Mouse (Mus musculus) macrophage (primary cell): ENCODE results near the gene G3bp2. TPM values are rescaled to one million over a fixed set of nuclear protein-coding genes. Genes with fewer than 3 reads are reported as not detected.

Source experiments
- H3K27ac ChIP-seq: fragments of 350-480 bp; formaldehyde crosslinking; 2 replicates; pipeline ENCODE4 v1.9.0; 2021
- H3K36me3 ChIP-seq: fragments of 350-480 bp; formaldehyde crosslinking; 2 replicates; pipeline ENCODE4 v1.9.0; 2021; ENCODE audit errors: inconsistent target
- H3K4me3 ChIP-seq: fragments of 350-480 bp; formaldehyde crosslinking; 2 replicates; pipeline ENCODE4 v1.9.0; 2021; ENCODE audit errors: inconsistent target
- H3K79me2 ChIP-seq: fragments of 350-480 bp; formaldehyde crosslinking; 2 replicates; pipeline ENCODE4 v1.9.0; 2021; ENCODE audit errors: inconsistent target
- WGBS: methylation state at CpG from one replicate; pipeline ENCODE4 v1.1.7; 2026; ENCODE audit warnings: inconsistent platforms; ENCODE audit not compliant: missing documents; 5-methylcytosine and 5-hydroxymethylcytosine counted together
- polyA plus RNA-seq: library from polyadenylated mRNA; stranded (reverse); fragments of 250-400 nt; gene quantifications from 3 replicates; pipeline ENCODE4 v1.2.4, GENCODE M21; 2018; ENCODE audit warnings: inconsistent platforms

G3bp2 gene
- polyA plus RNA-seq, 1 experiment from 2014 or later = 76.9 TPM

DNA sequence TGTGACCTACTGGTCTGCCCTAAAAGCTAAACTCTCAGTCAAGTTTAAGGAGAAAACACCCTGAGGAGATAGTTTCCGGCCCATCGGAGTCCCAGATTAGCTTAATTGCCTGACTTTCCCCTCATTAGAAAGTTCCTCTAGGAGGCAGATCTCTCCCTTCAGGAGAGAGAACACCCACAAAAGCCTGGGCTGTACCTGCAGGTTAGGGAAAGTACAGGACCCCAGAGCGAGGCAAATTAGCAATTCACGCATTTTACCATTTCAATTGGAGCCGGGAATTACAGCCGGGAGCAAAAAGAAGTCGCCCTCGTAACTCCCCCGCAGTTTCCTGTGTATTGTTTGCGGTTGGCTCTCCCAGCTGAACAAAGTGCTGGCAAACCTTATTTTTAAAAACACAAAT is 29.1 kb upstream of the G3bp2 start:
- no peak overlapping the region for H3K4me3 ChIP-seq
- H3K36me3 ChIP-seq = no peaks in the 10 kb centered on the region
- no peak overlapping the region for H3K27ac ChIP-seq
- 31% methylated on average over 10 of the region's 10 CpGs for WGBS
- no peaks in the 10 kb centered on the region for H3K79me2 ChIP-seq

DNA sequence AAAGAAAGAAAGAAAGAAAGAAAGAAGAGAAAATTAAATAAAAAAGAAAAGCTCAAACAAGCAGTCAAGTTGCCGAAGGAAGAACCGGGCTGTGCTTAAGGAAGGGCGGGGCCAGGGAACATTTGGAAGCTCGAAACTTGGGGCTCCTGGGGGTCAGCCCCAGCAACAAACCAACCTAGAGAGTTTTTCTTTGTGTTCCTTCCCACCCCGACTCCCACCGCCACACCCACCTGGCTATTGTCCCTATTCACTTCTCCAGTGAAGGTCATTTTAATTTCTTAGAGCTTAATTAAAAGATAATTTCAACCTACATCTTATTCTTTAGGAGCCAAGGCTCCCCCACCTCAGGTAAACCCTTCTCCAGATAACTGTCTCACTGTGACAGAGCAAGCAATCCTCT is 28.7 kb upstream of the G3bp2 start:
- H3K79me2 ChIP-seq = no peaks in the 10 kb centered on the region
- no peak overlapping the region for H3K27ac ChIP-seq
- no peak overlapping the region for H3K4me3 ChIP-seq
- WGBS = 35% methylated on average over 5 of the region's 6 CpGs
- no peaks in the 10 kb centered on the region for H3K36me3 ChIP-seq

GRCm38 (mm10) chr5:92110818-92111355 is 27.4 kb upstream of the G3bp2 start:
- Histone ChIP-seq H3K79me2 (no peaks in the 10 kb centered on the region), H3K27ac (no peak overlapping the region), H3K36me3 (no peaks in the 10 kb centered on the region), H3K4me3 (no peak overlapping the region)
- WGBS = 98% methylated on average over 5 of the region's 5 CpGs

DNA sequence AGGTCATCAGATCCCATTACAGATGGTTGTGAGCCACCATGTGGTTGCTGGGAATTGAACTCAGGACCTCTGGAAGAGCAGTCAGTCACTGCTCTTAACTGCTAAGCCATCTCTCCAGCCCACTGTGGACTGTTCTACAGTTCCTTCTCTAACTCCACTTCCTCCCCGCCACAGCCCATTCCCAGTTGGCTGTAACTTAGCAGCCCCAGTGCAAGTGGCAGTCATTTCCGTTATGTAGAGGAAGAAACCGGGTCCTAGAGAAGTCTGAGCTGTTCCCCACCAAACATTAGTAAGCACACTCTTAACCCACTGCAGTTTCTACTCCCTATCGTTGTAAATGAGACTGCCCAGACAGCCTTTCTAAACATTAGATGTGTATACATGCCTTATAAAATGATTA is 23.8 kb upstream of the G3bp2 start:
- Histone ChIP-seq H3K36me3 (no peaks in the 10 kb centered on the region), H3K27ac (peak overlapping the region; percentile 77), H3K79me2 (no peaks in the 10 kb centered on the region), H3K4me3 (no peak overlapping the region)
- 3% methylated on average over 4 of the region's 4 CpGs for WGBS

- Histone ChIP-seq H3K27ac (peak overlapping the region; percentile 77), H3K36me3 (no peaks in the 10 kb centered on the region), H3K79me2 (no peaks in the 10 kb centered on the region), H3K4me3 (no peak overlapping the region)
- WGBS = 24% methylated on average over 10 of the region's 10 CpGs
These were observed 23.0 kb upstream of the G3bp2 start for GRCm38 (mm10) chr5:92106327-92107125.

DNA sequence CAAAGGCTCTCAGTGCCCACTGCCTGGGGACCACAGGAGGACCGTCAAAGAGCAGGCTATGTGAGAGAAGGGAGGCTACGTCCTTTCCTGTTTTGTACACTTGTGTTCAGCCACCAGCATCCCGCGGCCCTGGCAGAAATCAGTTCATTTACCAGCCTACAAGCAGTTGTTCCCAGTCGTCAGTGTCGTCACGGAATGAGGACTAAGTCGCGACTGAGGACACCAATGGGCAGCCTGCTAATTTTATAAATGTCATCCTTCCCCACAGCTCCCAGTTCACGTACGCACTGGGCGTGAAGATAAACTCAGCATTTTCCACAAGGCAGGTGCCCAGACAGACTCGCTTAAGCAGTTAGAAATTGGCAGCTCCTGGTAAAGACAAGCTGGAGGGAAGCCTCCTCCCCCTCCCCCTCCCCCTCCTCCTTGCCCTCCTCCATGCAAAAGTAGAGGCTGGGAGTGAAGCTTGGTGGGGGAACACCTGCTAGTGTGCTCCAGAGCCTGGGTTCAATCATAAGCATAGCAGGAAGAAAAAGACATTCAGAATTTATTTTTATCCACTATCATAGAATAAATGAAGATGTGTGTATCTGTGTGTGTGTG is 20.4 kb upstream of the G3bp2 start:
- Histone ChIP-seq H3K4me3 (no peak overlapping the region), H3K79me2 (no peaks in the 10 kb centered on the region), H3K27ac (no peak overlapping the region), H3K36me3 (no peaks in the 10 kb centered on the region)
- 85% methylated on average over 11 of the region's 13 CpGs for WGBS

DNA sequence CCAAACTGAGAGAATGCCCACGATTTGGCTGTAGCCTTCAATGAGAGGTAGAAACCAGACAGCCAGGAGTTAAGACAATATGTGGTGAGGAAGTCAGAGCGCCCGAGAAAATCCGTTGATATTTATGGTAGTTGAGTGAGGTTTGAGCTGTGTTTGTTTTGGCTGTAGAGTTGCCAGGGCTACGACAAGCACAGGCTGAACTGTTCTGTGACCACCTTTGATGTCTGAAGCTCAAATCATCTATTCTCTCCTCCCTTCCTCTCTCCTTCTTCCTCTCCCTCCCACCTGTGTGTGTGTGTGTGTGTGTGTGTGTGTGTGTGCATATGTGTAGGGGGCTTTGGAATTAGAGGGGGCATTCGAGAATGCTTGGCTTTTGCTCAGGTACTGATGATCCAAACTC is 19.5 kb upstream of the G3bp2 start:
- Histone ChIP-seq H3K36me3 (no peaks in the 10 kb centered on the region), H3K79me2 (no peaks in the 10 kb centered on the region), H3K4me3 (no peak overlapping the region), H3K27ac (no peak overlapping the region)
- WGBS = 33% methylated on average over 6 of the region's 6 CpGs

DNA sequence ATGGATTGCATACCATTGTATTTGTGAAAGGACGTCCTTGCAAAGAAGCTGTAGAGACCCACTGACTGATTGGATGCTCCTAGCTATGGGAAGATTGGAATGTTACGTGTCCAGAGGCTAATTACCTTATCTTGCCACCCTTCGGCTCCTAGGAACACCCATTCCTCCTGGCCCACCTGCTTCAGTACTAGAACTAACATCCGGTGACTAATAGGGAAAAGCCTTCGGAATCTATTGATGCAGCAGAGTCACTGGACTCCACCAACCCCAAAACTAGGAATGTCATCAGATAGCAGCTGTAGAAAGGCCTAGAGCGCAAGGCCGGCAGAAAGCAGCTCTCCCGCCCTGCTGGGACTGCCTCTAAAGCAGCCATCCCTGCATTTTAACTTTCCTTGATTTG is 18.1 kb upstream of the G3bp2 start:
- H3K27ac ChIP-seq = no peak overlapping the region
- no peak overlapping the region for H3K4me3 ChIP-seq
- WGBS = 98% methylated on average over 8 of the region's 8 CpGs
- no peaks in the 10 kb centered on the region for H3K36me3 ChIP-seq
- no peaks in the 10 kb centered on the region for H3K79me2 ChIP-seq

- 27% methylated on average over 13 of the region's 13 CpGs for WGBS
- Histone ChIP-seq H3K36me3 (no peaks in the 10 kb centered on the region), H3K27ac (peak overlapping the region; percentile 74), H3K79me2 (no peaks in the 10 kb centered on the region), H3K4me3 (peak overlapping the region; percentile 17; the same call in 1 of the 2 replicates)
These were observed 15.0 kb upstream of the G3bp2 start for GRCm38 (mm10) chr5:92098351-92099109.

- peak overlapping the region; percentile 74 for H3K27ac ChIP-seq
- 93% methylated on average over 4 of the region's 4 CpGs for WGBS
- H3K4me3 ChIP-seq = no peak overlapping the region
- H3K36me3 ChIP-seq = no peaks in the 10 kb centered on the region
- H3K79me2 ChIP-seq = no peaks in the 10 kb centered on the region
These were observed 14.3 kb upstream of the G3bp2 start for GRCm38 (mm10) chr5:92097779-92098178.

GRCm38 (mm10) chr5:92096786-92097185 is 13.3 kb upstream of the G3bp2 start:
- no peaks in the 10 kb centered on the region for H3K36me3 ChIP-seq
- no peaks in the 10 kb centered on the region for H3K79me2 ChIP-seq

DNA sequence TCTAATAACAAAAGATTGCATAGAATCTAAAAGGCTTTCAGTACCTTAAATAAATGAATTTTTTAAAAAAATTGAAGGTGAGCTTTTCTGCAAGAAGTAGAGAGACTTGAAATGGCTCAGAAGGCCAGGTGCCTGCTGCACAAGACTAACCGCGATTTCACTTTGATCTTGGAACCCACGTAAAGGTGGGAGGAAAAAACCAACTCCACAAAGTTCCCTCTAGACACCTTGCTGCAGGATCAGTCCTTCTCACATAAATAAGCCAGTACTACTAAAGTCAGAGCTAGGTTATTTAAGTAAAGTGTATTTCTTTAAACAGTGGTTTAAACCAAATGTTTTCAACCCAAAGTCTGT is 10.5 kb upstream of the G3bp2 start:
- H3K4me3 ChIP-seq = peak overlapping the region; percentile 31
- WGBS = 16% methylated on average over 3 of the region's 3 CpGs
- no peaks in the 10 kb centered on the region for H3K79me2 ChIP-seq
- H3K27ac ChIP-seq = peak overlapping the region; percentile 48
- H3K36me3 ChIP-seq = no peaks in the 10 kb centered on the region

More at GRCm38 (mm10) chr5:92096786-92097185, 13.3 kb upstream of the G3bp2 start:
- WGBS = 92% methylated on average over 6 of the region's 6 CpGs
- Histone ChIP-seq H3K4me3 (no peak overlapping the region), H3K27ac (no peak overlapping the region)

DNA sequence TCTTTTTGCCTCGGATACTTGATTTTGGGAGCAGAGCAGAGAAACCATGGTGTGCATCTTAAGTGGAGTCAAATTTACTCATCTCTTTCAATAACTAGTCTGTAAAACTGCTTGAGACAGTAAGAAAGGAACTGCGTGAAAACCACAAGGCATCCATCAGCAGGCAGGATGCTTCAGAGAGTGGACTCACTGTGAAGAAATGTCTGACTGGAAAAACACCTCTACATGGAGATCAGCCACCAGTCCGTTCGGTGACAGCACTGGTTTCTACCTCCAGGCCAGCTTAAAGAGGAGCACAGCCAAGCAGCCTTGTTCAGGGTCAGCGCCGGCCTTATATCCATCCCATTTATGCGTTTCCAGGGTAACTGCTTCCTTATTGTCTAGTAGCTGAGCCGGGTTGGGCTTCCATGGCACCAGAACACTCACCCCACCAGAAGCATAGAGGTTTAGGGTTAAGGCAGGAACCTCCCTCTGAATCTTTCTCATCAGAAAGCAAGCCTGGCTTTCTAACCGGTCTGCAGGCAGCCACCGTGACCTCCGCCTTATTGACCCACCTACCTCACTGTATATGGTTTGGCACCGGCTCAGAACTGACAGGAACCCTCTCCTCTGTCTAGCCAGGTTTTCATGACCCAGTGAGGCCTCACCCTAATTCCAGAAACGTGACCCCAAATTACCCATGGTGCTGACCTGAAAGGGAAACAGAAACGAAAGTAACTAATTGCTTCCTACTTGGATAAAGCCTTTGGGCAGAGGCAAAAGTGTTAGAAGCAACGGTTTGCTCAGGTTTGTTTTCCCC is 9.9 kb upstream of the G3bp2 start:
- H3K36me3 ChIP-seq = no peaks in the 10 kb centered on the region
- peak overlapping the region; percentile 31 for H3K4me3 ChIP-seq
- 33% methylated on average over 15 of the region's 15 CpGs for WGBS
- no peaks in the 10 kb centered on the region for H3K79me2 ChIP-seq
- H3K27ac ChIP-seq = peak overlapping the region; percentile 48

GRCm38 (mm10) chr5:92087469-92087868 is 4.0 kb upstream of the G3bp2 start:
- no peak overlapping the region for H3K27ac ChIP-seq
- WGBS = 96% methylated on average over 2 of the region's 4 CpGs
- no peaks in the 10 kb centered on the region for H3K36me3 ChIP-seq

More at GRCm38 (mm10) chr5:92087469-92087868, 4.0 kb upstream of the G3bp2 start:
- H3K79me2 ChIP-seq = peaks cover 4% of the 10 kb centered on the region
- no peak overlapping the region for H3K4me3 ChIP-seq
